Mouse (Mus musculus) adrenal gland, postnatal 10 days (tissue): ENCODE measurements around the gene Lig3. TPM values are rescaled to one million over a fixed set of nuclear protein-coding genes. Genes with fewer than 3 reads are reported as not detected.

Experiments
- DNase-seq: peaks from one replicate; pipeline ENCODE4 v3.0.0; 2021; ENCODE audit warnings: mixed read lengths
- long read RNA-seq, 2 experiments: library from polyadenylated mRNA; stranded (forward); transcript quantifications; one replicate each; pipeline ENCODE4 v2.0.0; 2021
- total RNA-seq, 2 experiments: library from RNA; stranded (reverse); gene quantifications; 2 replicates each; pipeline ENCODE4 v1.2.3; 2021

Gene Lig3
- total RNA-seq, result 10 to 100 TPM; 19.8 to 22.1 TPM
- long read RNA-seq, experiment 1, full-length matches to known transcripts, result 2 of 15 reads
- long read RNA-seq, experiment 1, partial matches to known transcripts, result 4 of 15 reads
- long read RNA-seq, experiment 1, other reads (novel, unspliced or antisense), result 9 of 15 reads
- long read RNA-seq, experiment 2, full-length matches to known transcripts, result 2 of 8 reads
- long read RNA-seq, experiment 2, partial matches to known transcripts, result 4 of 8 reads
- long read RNA-seq, experiment 2, other reads (novel, unspliced or antisense), result 2 of 8 reads

- peak; percentile 96 for DNase-seq
Measured at GRCm38 (mm10) chr11:82780983-82781903, at the start of gene Lig3. Lig3 (plus strand) TSS chr11:82781108.

GRCm38 (mm10) chr11:82734227-82734626 lies 46.7 kb upstream of the Lig3 start:
- no peak for DNase-seq

- no peak for DNase-seq
Measured at GRCm38 (mm10) chr11:82739006-82739405, 41.9 kb upstream of the Lig3 start.

- DNase-seq, result peak; percentile 44
Measured at GRCm38 (mm10) chr11:82746138-82746537, 34.8 kb upstream of the Lig3 start.

GRCm38 (mm10) chr11:82746857-82747366 lies 34.0 kb upstream of the Lig3 start:
- peak; percentile 6 for DNase-seq

- DNase-seq, result peak; percentile 42
Measured at GRCm38 (mm10) chr11:82752349-82753115, 28.4 kb upstream of the Lig3 start.

GRCm38 (mm10) chr11:82755919-82756318 lies 25.0 kb upstream of the Lig3 start:
- no peak for DNase-seq

GRCm38 (mm10) chr11:82762286-82762829 lies 18.6 kb upstream of the Lig3 start:
- no peak for DNase-seq

GRCm38 (mm10) chr11:82763261-82763660 lies 17.6 kb upstream of the Lig3 start:
- DNase-seq, result no peak

- peak; percentile 96 for DNase-seq
Measured at GRCm38 (mm10) chr11:82763742-82764437, 17.0 kb upstream of the Lig3 start, which contains the start of the genes Cct6b and Zfp830. Cct6b (minus strand) TSS chr11:82764321. Zfp830 (plus strand) TSS chr11:82764345.

GRCm38 (mm10) chr11:82764438-82764924 lies 16.4 kb upstream of the Lig3 start:
- no peak for DNase-seq

GRCm38 (mm10) chr11:82780134-82780533 lies 774 bp upstream of the Lig3 start:
- no peak for DNase-seq

- DNase-seq, result no peak
Measured at GRCm38 (mm10) chr11:82782197-82782596, 1.3 kb downstream of the Lig3 start.

- DNase-seq, result no peak
Measured at GRCm38 (mm10) chr11:82783453-82783852, 2.5 kb downstream of the Lig3 start.

- no peak for DNase-seq
Measured at GRCm38 (mm10) chr11:82806656-82807055, 25.7 kb downstream of the Lig3 start.

- no peak for DNase-seq
Measured at GRCm38 (mm10) chr11:82807370-82807769, 26.5 kb downstream of the Lig3 start.

GRCm38 (mm10) chr11:82808485-82808884 lies 27.6 kb downstream of the Lig3 start:
- DNase-seq, result no peak

GRCm38 (mm10) chr11:82819350-82819749 lies 38.4 kb downstream of the Lig3 start:
- peak; percentile 77 for DNase-seq

- no peak for DNase-seq
Measured at GRCm38 (mm10) chr11:82820788-82821456, 40.0 kb downstream of the Lig3 start.

- DNase-seq, result no peak
Measured at GRCm38 (mm10) chr11:82826818-82827217, 45.9 kb downstream of the Lig3 start.
